Mouse (Mus musculus) heart, postnatal 0 days (tissue): ENCODE measurements at regions not wholly inside any gene's neighbourhood (a gene's known extent, or its start where the extent isn't known, plus 50 kb on each side); places are given as distances from the start of the nearest gene placed in this dataset.

Experiments
- ATAC-seq: fragments of 200-750 bp; cut with Nextera tagmentation; 2 replicates; pipeline ENCODE4 v1.8.0; 2017; ENCODE audit warnings: low read depth, moderate number of reproducible peaks, moderate library complexity; ENCODE audit not compliant: insufficient read depth
- DNase-seq: peaks from one replicate; pipeline ENCODE4 v3.0.0-alpha.2; 2016; ENCODE audit warnings: low spot score
- H3K27ac ChIP-seq: fragments of 300-500 bp; sonication (generic); 2 replicates; pipeline ENCODE4 v1.5.1; 2014; ENCODE audit warnings: low read depth, mild to moderate bottlenecking
- H3K27me3 ChIP-seq: fragments of 300-500 bp; sonication (generic); 2 replicates; pipeline ENCODE4 v1.6.1; 2014; ENCODE audit warnings: low read length, mixed read lengths; ENCODE audit not compliant: control insufficient read depth, insufficient read depth
- H3K36me3 ChIP-seq: fragments of 300-500 bp; sonication (generic); replicated peaks from 2 replicates; pipeline ENCODE4 v1.6.1; 2014; ENCODE audit warnings: low read length, mixed read lengths; ENCODE audit not compliant: control insufficient read depth, insufficient read depth
- H3K4me1 ChIP-seq: fragments of 300-500 bp; sonication (generic); 2 replicates; pipeline ENCODE4 v1.6.1; 2014; ENCODE audit warnings: antibody characterized with exemption; ENCODE audit not compliant: control insufficient read depth, insufficient read depth
- H3K4me2 ChIP-seq: fragments of 300-500 bp; sonication (generic); 2 replicates; pipeline ENCODE4 v1.6.1; 2014; ENCODE audit warnings: low read depth, mild to moderate bottlenecking, low read length, moderate library complexity
- H3K4me3 ChIP-seq: fragments of 300-500 bp; sonication (generic); 2 replicates; pipeline ENCODE4 v1.5.1; 2014; ENCODE audit warnings: low read depth, low read length
- H3K9ac ChIP-seq: fragments of 300-500 bp; sonication (generic); replicated peaks from 2 replicates; pipeline ENCODE4 v1.6.1; 2014; ENCODE audit warnings: low read depth, low read length, mixed read lengths
- H3K9me3 ChIP-seq: fragments of 300-500 bp; sonication (generic); replicated peaks from 2 replicates; pipeline ENCODE4 v1.6.1; 2016; ENCODE audit warnings: low read length; ENCODE audit not compliant: control insufficient read depth
- CTCF ChIP-seq: IDR thresholded peaks from 2 replicates; pipeline ENCODE4 v1.5.1; 2016; ENCODE audit warnings: antibody characterized with exemption, control low read depth, low read depth
- EP300 ChIP-seq: IDR thresholded peaks from 2 replicates; pipeline ENCODE4 v1.6.1; 2016; ENCODE audit warnings: antibody characterized with exemption, low read depth
- WGBS: fragments of 180-500 bp; shearing (Covaris S2); extraction: QIAGEN DNeasy Blood & Tissue Kit; methylation state at CpG from one replicate; pipeline ENCODE4 v1.1.7; 2014; 5-methylcytosine and 5-hydroxymethylcytosine counted together

GRCm38 (mm10) chr12:27932382-27933140, 590.2 kb upstream of the Sox11 start:
- DNase-seq (no peak), ATAC-seq (no peak)
- no peak overlapping the region for H3K9ac ChIP-seq
- H3K36me3 ChIP-seq = no peaks in the 10 kb centered on the region
- no peak overlapping the region for H3K4me2 ChIP-seq
- TF ChIP-seq EP300 (no peak), CTCF (no peak)
- H3K27ac ChIP-seq = no peak overlapping the region
- no peak overlapping the region for H3K4me3 ChIP-seq
- H3K9me3 ChIP-seq = no peaks in the 10 kb centered on the region
- H3K27me3 ChIP-seq = no peaks in the 10 kb centered on the region
- H3K4me1 ChIP-seq = peaks cover 8% of the 10 kb centered on the region; the same call in 1 of the 2 replicates
- 26% methylated on average over 7 of the region's 7 CpGs for WGBS

GRCm38 (mm10) chr12:27928366-27928963, 586.1 kb upstream of the Sox11 start:
- ATAC-seq (no peak), DNase-seq (no peak)
- no peaks in the 10 kb centered on the region for H3K36me3 ChIP-seq
- H3K27me3 ChIP-seq = no peaks in the 10 kb centered on the region
- TF ChIP-seq EP300 = no peak
- no peak for TF ChIP-seq CTCF
- no peak overlapping the region for H3K27ac ChIP-seq
- H3K9me3 ChIP-seq = no peaks in the 10 kb centered on the region
- H3K9ac ChIP-seq = no peak overlapping the region
- peaks cover 8% of the 10 kb centered on the region; the same call in 1 of the 2 replicates for H3K4me1 ChIP-seq
- no peak overlapping the region for H3K4me3 ChIP-seq
- 47% methylated on average over 11 of the region's 11 CpGs for WGBS
- H3K4me2 ChIP-seq = no peak overlapping the region

- Histone ChIP-seq H3K9ac (no peak overlapping the region), H3K4me3 (no peak overlapping the region), H3K4me1 (peaks cover 8% of the 10 kb centered on the region; the same call in 1 of the 2 replicates), H3K27me3 (no peaks in the 10 kb centered on the region), H3K36me3 (no peaks in the 10 kb centered on the region), H3K27ac (no peak overlapping the region), H3K9me3 (no peaks in the 10 kb centered on the region), H3K4me2 (no peak overlapping the region)
- WGBS = 88% methylated on average over 6 of the region's 6 CpGs
- DNase-seq (no peak), ATAC-seq (no peak)
- TF ChIP-seq CTCF (no peak), EP300 (no peak)
Observed at GRCm38 (mm10) chr12:27926730-27927129, 584.4 kb upstream of the Sox11 start.

GRCm38 (mm10) chr12:27920607-27921006, 578.2 kb upstream of the Sox11 start:
- WGBS = 44% methylated on average over 1 of the region's 1 CpGs
- no peaks in the 10 kb centered on the region for H3K4me1 ChIP-seq
- no peak overlapping the region for H3K4me2 ChIP-seq
- no peak for DNase-seq
- no peak overlapping the region for H3K4me3 ChIP-seq
- no peaks in the 10 kb centered on the region for H3K27me3 ChIP-seq
- H3K9ac ChIP-seq = no peak overlapping the region
- no peak for TF ChIP-seq EP300
- no peak for TF ChIP-seq CTCF
- H3K27ac ChIP-seq = no peak overlapping the region
- no peaks in the 10 kb centered on the region for H3K9me3 ChIP-seq
- no peak for ATAC-seq
- H3K36me3 ChIP-seq = no peaks in the 10 kb centered on the region

GRCm38 (mm10) chr12:27916401-27916920, 574.1 kb upstream of the Sox11 start:
- Histone ChIP-seq H3K36me3 (no peaks in the 10 kb centered on the region), H3K9ac (no peak overlapping the region), H3K4me1 (no peaks in the 10 kb centered on the region), H3K27ac (no peak overlapping the region), H3K27me3 (no peaks in the 10 kb centered on the region), H3K4me2 (no peak overlapping the region), H3K4me3 (no peak overlapping the region), H3K9me3 (no peaks in the 10 kb centered on the region)
- DNase-seq (no peak), ATAC-seq (no peak)
- TF ChIP-seq EP300 (no peak), CTCF (no peak)
- WGBS = 66% methylated on average over 3 of the region's 3 CpGs
